Mouse (Mus musculus) small intestine, adult 2 months (tissue): Measurements from ENCODE around the gene Snrnp27.
A peak's percentile ranks its signal among the peaks of the same experiment; 100 is the strongest.

Experiments
- CTCF ChIP-seq: fragments of 200-500 bp; IDR thresholded peaks from 2 replicates; pipeline ENCODE4 v1.5.1; 2012; ENCODE audit warnings: low read depth, mild to moderate bottlenecking, control low read depth, inconsistent platforms, low read length, moderate library complexity, mixed read lengths; ENCODE audit not compliant: insufficient replicate concordance, insufficient read length; ENCODE audit errors: extremely low read depth
- POLR2A ChIP-seq: fragments of 200-500 bp; IDR thresholded peaks from 2 replicates; pipeline ENCODE4 v1.6.1; 2012; ENCODE audit warnings: low read depth, mild to moderate bottlenecking, control low read depth, inconsistent platforms, low read length, moderate library complexity

DNA sequence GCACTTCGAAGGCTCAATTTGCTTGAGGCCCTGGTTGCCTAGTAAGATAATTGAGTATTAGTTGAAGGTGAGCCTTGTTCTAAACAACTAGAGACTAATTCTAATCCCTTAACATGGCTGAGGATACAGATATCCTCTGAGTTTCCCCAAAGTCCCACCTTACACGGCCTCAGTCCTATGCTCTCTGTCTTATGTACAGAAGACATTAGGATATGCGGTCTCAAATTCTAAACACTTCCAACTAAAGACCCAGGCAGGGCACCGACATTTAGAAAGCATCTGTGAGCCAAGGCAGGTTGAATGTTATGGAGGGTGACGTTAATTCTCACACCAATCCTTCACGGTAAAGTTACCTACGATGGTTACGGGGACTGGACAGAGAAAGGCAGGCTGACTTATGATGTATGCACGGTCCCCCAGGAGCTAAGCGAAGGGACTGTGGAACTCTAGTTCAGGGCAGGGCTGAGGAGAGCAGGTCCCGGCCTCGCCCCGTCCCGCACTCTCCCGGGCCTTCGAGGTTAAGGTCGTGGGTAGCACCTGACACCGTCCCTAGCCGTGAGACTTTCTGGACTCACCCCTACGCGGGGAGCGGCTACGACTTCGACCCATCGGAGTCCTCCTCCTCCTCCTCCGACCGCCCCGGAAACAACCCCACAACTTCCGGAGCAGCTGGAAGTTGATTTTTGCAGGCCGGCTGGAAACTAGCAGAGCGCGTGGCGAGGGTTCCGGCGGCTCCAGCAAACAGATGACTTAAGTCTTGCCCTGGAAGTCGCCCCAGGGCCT, at the start of gene Snrnp27:
- TF ChIP-seq POLR2A (peak; percentile 93), CTCF (no peak)
